Mouse (Mus musculus) macrophage (primary cell): ENCODE data around the gene Olfr512. TPM values are rescaled to one million over a fixed set of nuclear protein-coding genes. Genes with fewer than 3 reads are reported as not detected.

Experiments used
- H3K27ac ChIP-seq: fragments of 350-480 bp; formaldehyde crosslinking; 2 replicates; pipeline ENCODE4 v1.9.0; 2021
- H3K36me3 ChIP-seq: fragments of 350-480 bp; formaldehyde crosslinking; 2 replicates; pipeline ENCODE4 v1.9.0; 2021; ENCODE audit errors: inconsistent target
- H3K4me3 ChIP-seq: fragments of 350-480 bp; formaldehyde crosslinking; 2 replicates; pipeline ENCODE4 v1.9.0; 2021; ENCODE audit errors: inconsistent target
- H3K79me2 ChIP-seq: fragments of 350-480 bp; formaldehyde crosslinking; 2 replicates; pipeline ENCODE4 v1.9.0; 2021; ENCODE audit errors: inconsistent target
- WGBS: methylation state at CpG from one replicate; pipeline ENCODE4 v1.1.7; 2026; ENCODE audit warnings: inconsistent platforms; ENCODE audit not compliant: missing documents; 5-methylcytosine and 5-hydroxymethylcytosine counted together
- polyA plus RNA-seq: library from polyadenylated mRNA; stranded (reverse); fragments of 250-400 nt; gene quantifications from 3 replicates; pipeline ENCODE4 v1.2.4, GENCODE M21; 2018; ENCODE audit warnings: inconsistent platforms
- total RNA-seq, 78 experiments: library from RNA; depleted of rRNA; stranded (reverse); fragments of 250-400 nt; gene quantifications; 1 replicate in 9 of 78; 2 replicates in 24 of 78; 3 replicates in 43 of 78; 4 replicates in 2 of 78; pipeline ENCODE4 v1.2.4; 2018; ENCODE audit warnings: inconsistent platforms in 56 of 78

The Olfr512 gene
- not detected for total RNA-seq (2018; cell fraction: chromatin; rRNA removed)
- total RNA-seq (2018; cell fraction: cytosol; rRNA removed), result not detected
- not detected for total RNA-seq (2018; cell fraction: nucleus; rRNA removed)
- polyA plus RNA-seq, result not detected in 3 replicates

GRCm38 (mm10) chr7:108713020-108713419 lies at the start of gene Olfr512:
Gene Olfr512, plus strand, starts transcription at chr7:108713320.
- no peak within 1 kb of the TSS for H3K4me3 ChIP-seq
- no peaks in the 10 kb centered on the region for H3K36me3 ChIP-seq
- no peak within 1 kb of the TSS for H3K27ac ChIP-seq
- H3K79me2 ChIP-seq, result no peaks in the 10 kb centered on the region

GRCm38 (mm10) chr7:108666118-108666517 lies 47.0 kb upstream of the Olfr512 start, which contains the start of gene Olfr510:
Gene Olfr510, plus strand, starts transcription at chr7:108666418.
- Histone ChIP-seq H3K36me3 (no peaks in the 10 kb centered on the region), H3K4me3 (no peak within 1 kb of the TSS), H3K79me2 (no peaks in the 10 kb centered on the region), H3K27ac (no peak within 1 kb of the TSS)
- WGBS, result 80% methylated on average over 1 of the region's 1 CpGs

GRCm38 (mm10) chr7:108671058-108671457 lies 42.1 kb upstream of the Olfr512 start:
- Histone ChIP-seq H3K4me3 (no peak overlapping the region), H3K79me2 (no peaks in the 10 kb centered on the region), H3K27ac (no peak overlapping the region), H3K36me3 (no peaks in the 10 kb centered on the region)
- 83% methylated on average over 1 of the region's 1 CpGs for WGBS

GRCm38 (mm10) chr7:108678886-108679285 lies 34.2 kb upstream of the Olfr512 start:
- WGBS, result 86% methylated on average over 4 of the region's 4 CpGs
- no peak overlapping the region for H3K27ac ChIP-seq
- no peaks in the 10 kb centered on the region for H3K36me3 ChIP-seq
- no peaks in the 10 kb centered on the region for H3K79me2 ChIP-seq
- H3K4me3 ChIP-seq, result no peak overlapping the region

- no peaks in the 10 kb centered on the region for H3K36me3 ChIP-seq
- H3K27ac ChIP-seq, result no peak within 1 kb of the TSS
- H3K79me2 ChIP-seq, result no peaks in the 10 kb centered on the region
- H3K4me3 ChIP-seq, result no peak within 1 kb of the TSS
- 59% methylated on average over 1 of the region's 1 CpGs for WGBS
Measured at GRCm38 (mm10) chr7:108750673-108751072, 37.6 kb downstream of the Olfr512 start, which contains the start of gene Olfr513. Gene Olfr513, plus strand, starts transcription at chr7:108750973.

- Histone ChIP-seq H3K36me3 (no peaks in the 10 kb centered on the region), H3K79me2 (no peaks in the 10 kb centered on the region), H3K4me3 (no peak overlapping the region), H3K27ac (no peak overlapping the region)
- WGBS, result 25% methylated on average over 3 of the region's 3 CpGs
Measured at GRCm38 (mm10) chr7:108760411-108760810, 47.3 kb downstream of the Olfr512 start.

Other genes with a start within 250 kb of the Olfr512 start
- not detected in 3 replicates for gene Olfr498, start 248.0 kb upstream of the Olfr512 start, polyA plus RNA-seq
- gene Olfr502, start 188.3 kb upstream of the Olfr512 start, polyA plus RNA-seq, result not detected in 3 replicates
- not detected in 3 replicates for gene Olfr503, start 168.8 kb upstream of the Olfr512 start, polyA plus RNA-seq
- gene Olfr504, start 147.5 kb upstream of the Olfr512 start, polyA plus RNA-seq, result not detected in 3 replicates
- not detected in 3 replicates for gene Olfr506, start 102.5 kb upstream of the Olfr512 start, polyA plus RNA-seq
- not detected in 3 replicates for gene Olfr507, start 91.5 kb upstream of the Olfr512 start, polyA plus RNA-seq
- gene Olfr508, start 83.3 kb upstream of the Olfr512 start, polyA plus RNA-seq, result not detected in 3 replicates
- not detected in 3 replicates for gene Olfr509, start 61.4 kb upstream of the Olfr512 start, polyA plus RNA-seq
- gene Olfr510, start 46.9 kb upstream of the Olfr512 start, polyA plus RNA-seq, result not detected in 3 replicates
- gene Olfr513, start 37.7 kb downstream of the Olfr512 start, polyA plus RNA-seq, result not detected in 3 replicates
- not detected in 3 replicates for gene Olfr514, start 112.7 kb downstream of the Olfr512 start, polyA plus RNA-seq
- gene Olfr516, start 137.2 kb downstream of the Olfr512 start, polyA plus RNA-seq, result not detected in 3 replicates
- gene Olfr517, start 159.1 kb downstream of the Olfr512 start, polyA plus RNA-seq, result not detected in 3 replicates
- not detected in 3 replicates for gene Olfr518, start 171.7 kb downstream of the Olfr512 start, polyA plus RNA-seq
- not detected in 3 replicates for gene Olfr519, start 181.1 kb downstream of the Olfr512 start, polyA plus RNA-seq
- gene Nlrp10, start 216.9 kb downstream of the Olfr512 start, polyA plus RNA-seq, result 0.69 to 1.6 TPM (median 1.4 TPM) in 3 replicates
- gene Eif3f, start 221.1 kb downstream of the Olfr512 start, polyA plus RNA-seq, result 60.5 to 140 TPM (median 94.6 TPM) in 3 replicates
- not detected in 3 replicates for gene Tub, start 237.0 kb downstream of the Olfr512 start, polyA plus RNA-seq